In genomic region chr12:86010656-86011055, GRCm38 (mm10) we compare ENCODE assay signal across 16 mouse cellular contexts.
"Had no signal": no experiment of that assay in that cellular context is flagged by ENCODE, and none has a peak within 500 bp of the region (broad histone marks: within the 10 kb centered on the region; RNA-seq: fewer than 3 reads in every experiment).

No protein-coding gene starts in this region.

- H3K4me3 ChIP-seq: layer of hippocampus, adult 2 months; limb, embryonic 13.5 days; liver, embryonic 13.5 days; stomach, embryonic 15.5 days had no signal

- H3K36me3 ChIP-seq: limb, embryonic 13.5 days; stomach, embryonic 15.5 days had no signal

- H3K9me3 ChIP-seq: limb, embryonic 13.5 days; liver, embryonic 13.5 days; stomach, embryonic 15.5 days had no signal

- DNase-seq: kidney, adult 2 months; kidney, postnatal 25 days; layer of hippocampus, adult 9-11 months; liver, embryonic 13.5 days; lung, adult 2 months; lung, postnatal 14 days; lung, postnatal 4 days; midbrain, embryonic 14.5 days; right cerebral cortex, postnatal 25 days; spleen, adult 18-20 months; thymus, postnatal 25 days had no signal

- H3K27me3 ChIP-seq: limb, embryonic 13.5 days; liver, embryonic 13.5 days; stomach, embryonic 15.5 days had no signal

- H3K9ac ChIP-seq: limb, embryonic 13.5 days; liver, embryonic 13.5 days; stomach, embryonic 15.5 days had no signal

- H3K4me2 ChIP-seq: limb, embryonic 13.5 days; liver, embryonic 13.5 days; midbrain, embryonic 11.5 days; stomach, embryonic 15.5 days had no signal

- H3K27ac ChIP-seq: kidney, postnatal 0 days; layer of hippocampus, adult 2 months; liver, embryonic 13.5 days; stomach, embryonic 15.5 days had no signal
